15 mouse cellular contexts compared by ENCODE assay signal in genomic region chr15:38570735-38571134, GRCm38 (mm10).
DNase-seq lines count a peak whose midpoint lies in the region; ATAC-seq and TF ChIP-seq lines count a peak whose summit lies in the region.
"Had no signal": no experiment of that assay in that cellular context is flagged by ENCODE, and none has a peak within 500 bp of the region (broad histone marks: within the 10 kb centered on the region; RNA-seq: fewer than 3 reads in every experiment).

No protein-coding gene starts in this region.

- WGBS in intestine, postnatal 0 days: 40% methylated on average over 8 of the region's 8 CpGs
- 50% methylated on average over 8 of the region's 8 CpGs for WGBS in intestine, embryonic 16.5 days
- WGBS in midbrain, embryonic 16.5 days: 53% methylated on average over 8 of the region's 8 CpGs

- no peak overlapping the region for H3K4me3 ChIP-seq in intestine, postnatal 0 days (ENCODE audit: low read depth, low read length)
- H3K4me3 ChIP-seq in intestine, embryonic 16.5 days (ENCODE audit: low read length): no peak overlapping the region
- H3K4me3 ChIP-seq in midbrain, embryonic 16.5 days (ENCODE audit: low read depth, low read length): no peak overlapping the region
- H3K4me3 ChIP-seq: forebrain, embryonic 13.5 days; limb, embryonic 10.5 days; liver, embryonic 15.5 days had no signal

- peak; percentile 7; the same call in 1 of the 2 replicates for ATAC-seq in intestine, postnatal 0 days
- no peak for ATAC-seq in intestine, embryonic 16.5 days
- ATAC-seq in midbrain, embryonic 16.5 days: no peak
- ATAC-seq: forebrain, embryonic 13.5 days had no signal

- peak overlapping the region; percentile 28; the same call in 1 of the 2 replicates for H3K27ac ChIP-seq in intestine, postnatal 0 days (ENCODE audit: low read depth, low read length)
- no peak overlapping the region for H3K27ac ChIP-seq in intestine, embryonic 16.5 days (ENCODE audit: low read length)
- no peak overlapping the region for H3K27ac ChIP-seq in midbrain, embryonic 16.5 days (ENCODE audit: low read length)
- H3K27ac ChIP-seq: forebrain, embryonic 13.5 days; limb, embryonic 10.5 days; liver, embryonic 15.5 days had no signal

- H3K4me1 ChIP-seq in intestine, postnatal 0 days (replicated peaks; ENCODE audit: control insufficient read depth, insufficient read depth, low read length): 0 out of 2 replicates have a peak, but pooled peaks cover 8% of the 10 kb centered on the region
- peaks cover 7% of the 10 kb centered on the region; the same call in 1 of the 2 replicates for H3K4me1 ChIP-seq in intestine, embryonic 16.5 days (ENCODE audit: control insufficient read depth, insufficient read depth, low read length)
- H3K4me1 ChIP-seq in midbrain, embryonic 16.5 days (ENCODE audit: control insufficient read depth, insufficient read depth, low read length): no peaks in the 10 kb centered on the region
- H3K4me1 ChIP-seq: forebrain, embryonic 13.5 days had no signal

- H3K27me3 ChIP-seq in intestine, postnatal 0 days (replicated peaks; ENCODE audit: control insufficient read depth, insufficient read depth, low read length): no peaks in the 10 kb centered on the region
- no peaks in the 10 kb centered on the region for H3K27me3 ChIP-seq in intestine, embryonic 16.5 days (replicated peaks; ENCODE audit: control insufficient read depth, insufficient read depth, low read length)
- H3K27me3 ChIP-seq in midbrain, embryonic 16.5 days (ENCODE audit: control insufficient read depth, insufficient read depth, low read depth, low read length): no peaks in the 10 kb centered on the region
- H3K27me3 ChIP-seq: forebrain, embryonic 13.5 days had no signal

- no peak for TF ChIP-seq CTCF in intestine, postnatal 0 days (IDR thresholded peaks at IDR 0.05; ENCODE audit: low read depth)

- no peak overlapping the region; the same call in 1 of the 2 replicates for H3K4me2 ChIP-seq in intestine, postnatal 0 days (replicated peaks; ENCODE audit: low read depth)
- no peak overlapping the region for H3K4me2 ChIP-seq in intestine, embryonic 16.5 days (ENCODE audit: low read depth, low read length)
- no peak overlapping the region for H3K4me2 ChIP-seq in midbrain, embryonic 16.5 days (ENCODE audit: low read length)
- H3K4me2 ChIP-seq: forebrain, embryonic 13.5 days; liver, embryonic 15.5 days had no signal

- peak; percentile 42 for DNase-seq in urinary bladder, postnatal 14 days (ENCODE audit: low spot score)
- DNase-seq in urinary bladder, postnatal 25 days (ENCODE audit: low spot score): no peak
- DNase-seq in lung, postnatal 10 days: peak; percentile 20
- no peak for DNase-seq in cerebellum, adult 9-10 months
- DNase-seq: adrenal gland, adult 8-10 months; cerebellum, adult 8-10 months; embryo, embryonic 11 days; thymus, postnatal 36 days had no signal

- no peaks in the 10 kb centered on the region for H3K36me3 ChIP-seq in intestine, postnatal 0 days (ENCODE audit: control insufficient read depth, insufficient read depth)
- no peaks in the 10 kb centered on the region for H3K36me3 ChIP-seq in intestine, embryonic 16.5 days (ENCODE audit: control insufficient read depth, insufficient read depth, low read length)
- no peaks in the 10 kb centered on the region for H3K36me3 ChIP-seq in midbrain, embryonic 16.5 days (ENCODE audit: control insufficient read depth, insufficient read depth, low read length)
- H3K36me3 ChIP-seq: G1E; limb, embryonic 10.5 days; liver, embryonic 15.5 days had no signal

- H3K9me3 ChIP-seq in intestine, postnatal 0 days (ENCODE audit: control insufficient read depth): no peaks in the 10 kb centered on the region
- no peaks in the 10 kb centered on the region for H3K9me3 ChIP-seq in intestine, embryonic 16.5 days (ENCODE audit: control insufficient read depth, low read length)
- no peaks in the 10 kb centered on the region for H3K9me3 ChIP-seq in midbrain, embryonic 16.5 days (replicated peaks; ENCODE audit: control insufficient read depth, low read length, poor library complexity, severe bottlenecking)
- H3K9me3 ChIP-seq: forebrain, embryonic 13.5 days; G1E; limb, embryonic 10.5 days; liver, embryonic 15.5 days had no signal

- no peak overlapping the region for H3K9ac ChIP-seq in intestine, postnatal 0 days (ENCODE audit: low read depth, low read length)
- no peak overlapping the region for H3K9ac ChIP-seq in intestine, embryonic 16.5 days (ENCODE audit: low read depth, low read length)
- no peak overlapping the region for H3K9ac ChIP-seq in midbrain, embryonic 16.5 days (ENCODE audit: low read depth, low read length)
- H3K9ac ChIP-seq: forebrain, embryonic 13.5 days; liver, embryonic 15.5 days had no signal

Comparison
In these comparisons a context has a peak if more than half of its experiments do, and no peak if none do; other contexts are left out.
1. DNase-seq: peak in urinary bladder, postnatal 14 days (single experiment) and lung, postnatal 10 days (single experiment); none in urinary bladder, postnatal 25 days (single experiment) and cerebellum, adult 9-10 months (single experiment).